Mouse (Mus musculus): Measurements from ENCODE around the gene Fbxo46. TPM values are rescaled to one million over a fixed set of nuclear protein-coding genes. Genes with fewer than 3 reads are reported as not detected.

Gene Fbxo46
- polyA plus RNA-seq, 1 experiment = 49.3 TPM

DNA sequence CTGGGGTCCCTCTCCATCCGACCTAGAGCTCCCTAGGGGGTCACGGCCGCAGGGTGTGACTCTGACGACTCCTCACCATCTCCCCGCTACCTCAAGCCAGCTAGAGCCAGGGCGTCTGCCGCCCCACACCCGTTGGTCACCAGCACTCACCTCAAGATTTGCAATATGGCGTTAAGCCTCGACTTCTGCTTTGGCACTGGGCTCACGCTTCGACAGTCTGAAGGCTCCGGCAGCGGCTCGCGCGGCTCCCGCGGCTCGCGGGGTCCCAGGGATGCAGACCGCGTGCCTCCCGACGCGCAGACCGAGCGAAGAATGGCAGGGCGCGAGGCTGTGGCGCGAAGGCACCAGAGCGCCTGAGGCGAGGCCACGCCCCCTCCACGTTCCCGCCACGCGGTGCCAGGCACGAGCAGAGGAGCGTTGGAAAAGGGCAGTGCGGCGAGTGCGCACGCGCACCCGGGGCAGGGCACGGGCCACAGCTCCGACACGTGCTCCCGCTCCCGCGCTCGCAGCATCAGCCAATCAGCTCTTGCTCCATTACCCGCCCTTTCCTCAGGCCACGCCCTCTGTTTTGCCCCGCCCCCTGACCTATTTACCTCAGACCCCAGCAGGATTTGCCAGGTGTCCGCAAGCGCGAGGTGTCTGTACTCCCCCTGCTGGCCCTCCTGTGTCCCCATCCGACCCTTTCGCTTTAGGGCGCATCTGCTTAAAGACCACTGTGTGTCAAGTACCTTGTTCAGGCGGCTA lies 1.5 kb upstream of the Fbxo46 start, which contains the start of gene Gm4969:
Gm4969 (minus strand) TSS at position 341 of the 744 bp plus-strand sequence.
- no peaks in the 10 kb centered on the region for H3K27me3 ChIP-seq (ENCODE audit: control insufficient read depth, insufficient read depth, low read length)
- no peaks in the 10 kb centered on the region for H3K36me3 ChIP-seq (ENCODE audit: control insufficient read depth, insufficient read depth, low read length)
- peaks cover 8% of the 10 kb centered on the region for H3K4me1 ChIP-seq (ENCODE audit: control insufficient read depth, insufficient read depth, low read length)
- H3K27ac ChIP-seq (ENCODE audit: control insufficient read depth, insufficient read depth, low read depth, low read length) = peak within 1 kb of the TSS; percentile 56
- TF ChIP-seq CTCF (IDR thresholded peaks at IDR 0.05; ENCODE audit: control insufficient read depth, insufficient read depth, insufficient replicate concordance, low read depth, low read length) = no peak
- TF ChIP-seq POLR2A (IDR thresholded peaks at IDR 0.05; ENCODE audit: control insufficient read depth, low read depth, low read length) = peak; percentile 54
- peak within 1 kb of the TSS; percentile 88 for H3K4me3 ChIP-seq (ENCODE audit: control insufficient read depth, low read depth, low read length)

DNA sequence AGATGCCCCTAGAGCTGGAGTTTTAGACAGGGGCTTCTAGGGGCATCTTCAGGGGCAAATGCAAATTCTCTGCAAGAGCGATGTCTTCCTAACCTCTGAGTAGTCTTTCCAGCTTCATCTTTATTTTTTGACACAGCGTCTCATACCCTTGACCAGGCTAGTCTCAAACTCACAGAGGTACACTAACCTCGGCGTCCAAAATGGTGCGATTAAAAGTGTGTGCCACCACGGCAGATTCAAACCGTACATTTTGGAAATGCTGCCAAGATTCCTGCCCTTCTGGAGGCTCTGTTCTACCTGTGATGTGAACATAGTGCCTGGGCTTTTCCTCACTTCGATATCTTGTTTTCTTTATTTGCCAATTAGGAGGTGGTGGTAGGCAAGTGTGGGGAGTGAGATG lies 576 bp upstream of the Fbxo46 start:
- TF ChIP-seq POLR2A (IDR thresholded peaks at IDR 0.05; ENCODE audit: control insufficient read depth, low read depth, low read length) (no peak), CTCF (IDR thresholded peaks at IDR 0.05; ENCODE audit: control insufficient read depth, insufficient read depth, insufficient replicate concordance, low read depth, low read length) (no peak)
- peak overlapping the region; percentile 56 for H3K27ac ChIP-seq (ENCODE audit: control insufficient read depth, insufficient read depth, low read depth, low read length)
- no peaks in the 10 kb centered on the region for H3K27me3 ChIP-seq (ENCODE audit: control insufficient read depth, insufficient read depth, low read length)
- peak overlapping the region; percentile 50; the same call in 1 of the 2 replicates for H3K4me3 ChIP-seq (ENCODE audit: control insufficient read depth, low read depth, low read length)
- H3K36me3 ChIP-seq (ENCODE audit: control insufficient read depth, insufficient read depth, low read length) = no peaks in the 10 kb centered on the region
- H3K4me1 ChIP-seq (ENCODE audit: control insufficient read depth, insufficient read depth, low read length) = peaks cover 8% of the 10 kb centered on the region

DNA sequence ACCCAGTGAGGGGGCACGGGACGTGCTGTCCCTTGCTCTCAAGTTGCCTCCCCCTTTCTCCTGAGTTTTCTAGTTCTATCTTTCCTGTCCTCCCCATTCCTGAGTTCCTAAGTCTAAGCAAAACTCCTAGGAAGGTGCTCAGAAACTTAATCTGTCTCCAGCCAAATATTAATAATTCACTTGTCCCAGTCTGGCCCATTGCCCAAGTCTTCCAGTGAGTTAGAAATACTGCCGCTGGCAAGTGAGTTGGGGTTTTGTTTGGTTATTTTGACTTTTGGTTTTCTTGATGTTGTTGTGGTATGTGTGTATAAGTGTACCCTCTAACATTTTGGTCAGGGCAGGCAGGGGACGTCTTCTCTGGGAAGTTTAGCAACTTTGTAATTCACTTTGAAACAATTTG lies 2.0 kb downstream of the Fbxo46 start:
- H3K27ac ChIP-seq (ENCODE audit: control insufficient read depth, insufficient read depth, low read depth, low read length) = peak overlapping the region; percentile 25; the same call in 1 of the 2 replicates
- no peak overlapping the region for H3K4me3 ChIP-seq (ENCODE audit: control insufficient read depth, low read depth, low read length)
- H3K27me3 ChIP-seq (ENCODE audit: control insufficient read depth, insufficient read depth, low read length) = no peaks in the 10 kb centered on the region
- no peak for TF ChIP-seq CTCF (IDR thresholded peaks at IDR 0.05; ENCODE audit: control insufficient read depth, insufficient read depth, insufficient replicate concordance, low read depth, low read length)
- TF ChIP-seq POLR2A (IDR thresholded peaks at IDR 0.05; ENCODE audit: control insufficient read depth, low read depth, low read length) = no peak
- no peaks in the 10 kb centered on the region for H3K36me3 ChIP-seq (ENCODE audit: control insufficient read depth, insufficient read depth, low read length)
- H3K4me1 ChIP-seq (ENCODE audit: control insufficient read depth, insufficient read depth, low read length) = peaks cover 8% of the 10 kb centered on the region

DNA sequence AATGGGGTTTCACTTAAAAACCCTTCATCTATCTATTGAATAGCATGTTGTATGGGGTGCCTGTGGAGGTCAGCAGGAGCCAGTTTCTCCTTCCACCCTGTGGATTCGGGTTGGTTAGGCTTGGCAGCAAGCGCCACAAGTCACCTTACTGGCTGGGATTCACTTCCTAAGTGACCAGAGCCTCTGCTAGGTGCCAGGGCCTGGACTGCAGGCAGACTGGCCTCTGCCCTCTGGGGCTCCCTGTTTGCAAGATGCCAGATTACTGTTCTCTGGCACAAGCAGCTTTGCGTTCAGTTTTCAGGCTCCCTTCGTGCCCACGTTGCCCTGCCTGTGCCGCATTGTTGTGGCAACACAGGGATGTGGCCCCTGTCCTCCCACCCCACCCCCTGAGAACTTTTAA lies 5.1 kb downstream of the Fbxo46 start:
- H3K4me1 ChIP-seq (ENCODE audit: control insufficient read depth, insufficient read depth, low read length) = peaks cover 3% of the 10 kb centered on the region
- no peak overlapping the region for H3K27ac ChIP-seq (ENCODE audit: control insufficient read depth, insufficient read depth, low read depth, low read length)
- H3K27me3 ChIP-seq (ENCODE audit: control insufficient read depth, insufficient read depth, low read length) = no peaks in the 10 kb centered on the region
- no peaks in the 10 kb centered on the region for H3K36me3 ChIP-seq (ENCODE audit: control insufficient read depth, insufficient read depth, low read length)
- H3K4me3 ChIP-seq (ENCODE audit: control insufficient read depth, low read depth, low read length) = no peak overlapping the region
- TF ChIP-seq POLR2A (IDR thresholded peaks at IDR 0.05; ENCODE audit: control insufficient read depth, low read depth, low read length) = no peak
- no peak for TF ChIP-seq CTCF (IDR thresholded peaks at IDR 0.05; ENCODE audit: control insufficient read depth, insufficient read depth, insufficient replicate concordance, low read depth, low read length)

DNA sequence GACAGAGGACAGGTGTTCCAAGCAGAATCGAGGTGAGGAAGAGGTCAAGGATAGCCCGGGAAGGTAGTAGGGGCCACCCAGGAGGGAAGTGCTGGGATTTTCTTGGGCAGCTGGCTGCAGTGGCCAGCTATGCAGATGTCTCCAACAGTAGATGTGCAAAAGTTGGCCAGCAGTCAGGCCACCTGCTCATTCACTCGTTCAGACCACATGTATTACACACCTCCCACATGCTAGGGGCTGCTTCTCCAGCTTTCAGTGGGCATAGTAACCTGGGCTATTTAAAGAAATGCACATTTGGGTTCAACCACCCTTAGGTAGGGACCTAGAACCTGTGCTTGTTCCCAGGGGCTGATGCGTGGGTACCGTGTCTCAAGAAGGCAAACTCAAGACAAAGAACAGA lies 8.1 kb downstream of the Fbxo46 start:
- TF ChIP-seq CTCF (IDR thresholded peaks at IDR 0.05; ENCODE audit: control insufficient read depth, insufficient read depth, insufficient replicate concordance, low read depth, low read length) = no peak
- no peak for TF ChIP-seq POLR2A (IDR thresholded peaks at IDR 0.05; ENCODE audit: control insufficient read depth, low read depth, low read length)
- peaks cover 10% of the 10 kb centered on the region; the same call in 1 of the 2 replicates for H3K4me1 ChIP-seq (ENCODE audit: control insufficient read depth, insufficient read depth, low read length)
- no peaks in the 10 kb centered on the region for H3K36me3 ChIP-seq (ENCODE audit: control insufficient read depth, insufficient read depth, low read length)
- no peak overlapping the region for H3K4me3 ChIP-seq (ENCODE audit: control insufficient read depth, low read depth, low read length)
- no peak overlapping the region for H3K27ac ChIP-seq (ENCODE audit: control insufficient read depth, insufficient read depth, low read depth, low read length)
- H3K27me3 ChIP-seq (ENCODE audit: control insufficient read depth, insufficient read depth, low read length) = no peaks in the 10 kb centered on the region

DNA sequence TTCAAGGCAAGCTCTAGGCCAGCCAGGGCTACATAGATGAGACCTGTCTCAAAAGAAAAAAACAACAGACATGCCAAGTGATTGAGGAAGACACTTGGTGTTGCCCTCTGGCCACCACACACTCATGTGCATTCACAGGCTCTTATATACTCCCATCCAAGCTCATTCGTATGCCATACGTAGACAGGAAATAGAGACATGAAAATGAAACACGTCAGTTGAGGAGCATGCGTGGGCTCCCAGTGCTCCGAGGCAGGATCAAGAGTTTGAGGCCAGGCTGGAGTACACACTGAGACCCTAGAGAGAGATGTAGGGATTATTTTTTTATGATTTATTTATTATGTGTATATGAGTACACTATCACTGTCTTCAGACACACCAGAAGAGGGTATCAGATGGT lies 9.7 kb downstream of the Fbxo46 start:
- TF ChIP-seq POLR2A (IDR thresholded peaks at IDR 0.05; ENCODE audit: control insufficient read depth, low read depth, low read length) (no peak), CTCF (IDR thresholded peaks at IDR 0.05; ENCODE audit: control insufficient read depth, insufficient read depth, insufficient replicate concordance, low read depth, low read length) (no peak)
- H3K4me3 ChIP-seq (ENCODE audit: control insufficient read depth, low read depth, low read length) = no peak overlapping the region
- H3K36me3 ChIP-seq (ENCODE audit: control insufficient read depth, insufficient read depth, low read length) = no peaks in the 10 kb centered on the region
- no peak overlapping the region for H3K27ac ChIP-seq (ENCODE audit: control insufficient read depth, insufficient read depth, low read depth, low read length)
- peaks cover 10% of the 10 kb centered on the region; the same call in 1 of the 2 replicates for H3K4me1 ChIP-seq (ENCODE audit: control insufficient read depth, insufficient read depth, low read length)
- no peaks in the 10 kb centered on the region for H3K27me3 ChIP-seq (ENCODE audit: control insufficient read depth, insufficient read depth, low read length)

DNA sequence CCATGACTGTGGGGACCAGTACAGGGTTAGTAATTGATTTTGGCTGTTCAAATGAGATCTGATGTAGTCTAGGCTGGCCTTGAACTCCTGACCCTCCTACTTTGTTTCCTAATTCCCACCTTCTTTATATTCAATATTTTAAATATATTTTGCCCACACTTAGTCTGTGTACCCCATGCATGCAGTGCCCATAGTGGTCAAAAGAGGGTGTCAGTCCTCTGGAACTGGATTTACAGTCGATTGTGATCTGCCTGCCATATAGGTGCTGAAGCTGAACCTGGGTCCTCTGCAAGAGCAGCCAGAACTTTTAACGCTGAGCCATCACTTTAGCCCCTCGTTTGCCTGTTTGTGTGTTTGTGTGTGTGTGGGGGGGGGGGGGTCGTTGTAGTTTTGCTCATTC lies 11.0 kb downstream of the Fbxo46 start:
- Histone ChIP-seq H3K4me1 (ENCODE audit: control insufficient read depth, insufficient read depth, low read length) (peaks cover 10% of the 10 kb centered on the region; the same call in 1 of the 2 replicates), H3K27ac (ENCODE audit: control insufficient read depth, insufficient read depth, low read depth, low read length) (peak overlapping the region; percentile 86), H3K4me3 (ENCODE audit: control insufficient read depth, low read depth, low read length) (peak overlapping the region; percentile 85), H3K36me3 (ENCODE audit: control insufficient read depth, insufficient read depth, low read length) (no peaks in the 10 kb centered on the region), H3K27me3 (ENCODE audit: control insufficient read depth, insufficient read depth, low read length) (no peaks in the 10 kb centered on the region)
- TF ChIP-seq CTCF (IDR thresholded peaks at IDR 0.05; ENCODE audit: control insufficient read depth, insufficient read depth, insufficient replicate concordance, low read depth, low read length) (no peak), POLR2A (IDR thresholded peaks at IDR 0.05; ENCODE audit: control insufficient read depth, low read depth, low read length) (no peak)

All from testis, adult 2 months (tissue).